Mouse (Mus musculus): ENCODE measurements around the gene Igf2r. TPM values are rescaled to one million over a fixed set of nuclear protein-coding genes. Genes with fewer than 3 reads are reported as not detected.
A peak's percentile ranks its signal among the peaks of the same experiment; 100 is the strongest.

Igf2r gene
- polyA plus RNA-seq, 1 experiment, result 24.8 TPM

GRCm38 (mm10) chr17:12724767-12725744, 44.4 kb downstream of the Igf2r start:
- Histone ChIP-seq H3K27ac (ENCODE audit: insufficient read depth, low read depth, low read length) (peak overlapping the region; percentile 39), H3K4me1 (ENCODE audit: control insufficient read depth, insufficient read depth, low read length) (peaks cover 12% of the 10 kb centered on the region), H3K27me3 (replicated peaks; ENCODE audit: control insufficient read depth, insufficient read depth, low read length) (no peaks in the 10 kb centered on the region), H3K4me3 (ENCODE audit: insufficient read depth, low read depth, low read length) (no peak overlapping the region), H3K36me3 (ENCODE audit: control insufficient read depth, insufficient read depth, low read length) (no peaks in the 10 kb centered on the region)
- TF ChIP-seq CTCF (conservative IDR thresholded peaks at IDR 0.05; ENCODE audit: insufficient read depth, insufficient read length, low read depth, low read length) (no peak), POLR2A (IDR thresholded peaks at IDR 0.05; ENCODE audit: low read depth, low read length) (no peak)
- peak; percentile 63 for DNase-seq
- 37% methylated on average over 6 of the region's 6 CpGs for WGBS

GRCm38 (mm10) chr17:12723986-12724766, 45.3 kb downstream of the Igf2r start:
- peaks cover 12% of the 10 kb centered on the region for H3K4me1 ChIP-seq (ENCODE audit: control insufficient read depth, insufficient read depth, low read length)
- TF ChIP-seq CTCF (conservative IDR thresholded peaks at IDR 0.05; ENCODE audit: insufficient read depth, insufficient read length, low read depth, low read length) (no peak), POLR2A (IDR thresholded peaks at IDR 0.05; ENCODE audit: low read depth, low read length) (no peak)
- H3K36me3 ChIP-seq (ENCODE audit: control insufficient read depth, insufficient read depth, low read length), result no peaks in the 10 kb centered on the region
- DNase-seq, result peak; percentile 44
- H3K4me3 ChIP-seq (ENCODE audit: insufficient read depth, low read depth, low read length), result no peak overlapping the region
- H3K27ac ChIP-seq (ENCODE audit: insufficient read depth, low read depth, low read length), result no peak overlapping the region
- no peaks in the 10 kb centered on the region for H3K27me3 ChIP-seq (replicated peaks; ENCODE audit: control insufficient read depth, insufficient read depth, low read length)
- WGBS, result 75% methylated on average over 5 of the region's 5 CpGs

GRCm38 (mm10) chr17:12722622-12723021, 46.8 kb downstream of the Igf2r start:
- Histone ChIP-seq H3K27me3 (replicated peaks; ENCODE audit: control insufficient read depth, insufficient read depth, low read length) (no peaks in the 10 kb centered on the region), H3K4me1 (ENCODE audit: control insufficient read depth, insufficient read depth, low read length) (peaks cover 12% of the 10 kb centered on the region), H3K27ac (ENCODE audit: insufficient read depth, low read depth, low read length) (no peak overlapping the region), H3K36me3 (ENCODE audit: control insufficient read depth, insufficient read depth, low read length) (no peaks in the 10 kb centered on the region), H3K4me3 (ENCODE audit: insufficient read depth, low read depth, low read length) (no peak overlapping the region)
- 50% methylated on average over 8 of the region's 8 CpGs for WGBS
- TF ChIP-seq CTCF (conservative IDR thresholded peaks at IDR 0.05; ENCODE audit: insufficient read depth, insufficient read length, low read depth, low read length) (no peak), POLR2A (IDR thresholded peaks at IDR 0.05; ENCODE audit: low read depth, low read length) (no peak)
- no peak for DNase-seq

- H3K4me3 ChIP-seq (ENCODE audit: insufficient read depth, low read depth, low read length), result no peak overlapping the region
- DNase-seq, result no peak
- no peaks in the 10 kb centered on the region for H3K27me3 ChIP-seq (replicated peaks; ENCODE audit: control insufficient read depth, insufficient read depth, low read length)
- WGBS, result 68% methylated on average over 5 of the region's 5 CpGs
- no peaks in the 10 kb centered on the region for H3K36me3 ChIP-seq (ENCODE audit: control insufficient read depth, insufficient read depth, low read length)
- H3K27ac ChIP-seq (ENCODE audit: insufficient read depth, low read depth, low read length), result no peak overlapping the region
- TF ChIP-seq POLR2A (IDR thresholded peaks at IDR 0.05; ENCODE audit: low read depth, low read length) (no peak), CTCF (conservative IDR thresholded peaks at IDR 0.05; ENCODE audit: insufficient read depth, insufficient read length, low read depth, low read length) (no peak)
- H3K4me1 ChIP-seq (ENCODE audit: control insufficient read depth, insufficient read depth, low read length), result peaks cover 12% of the 10 kb centered on the region
These were observed 48.2 kb downstream of the Igf2r start for GRCm38 (mm10) chr17:12721118-12721886.

GRCm38 (mm10) chr17:12718251-12718650, 51.2 kb downstream of the Igf2r start:
- Histone ChIP-seq H3K4me1 (ENCODE audit: control insufficient read depth, insufficient read depth, low read length) (no peaks in the 10 kb centered on the region), H3K27ac (ENCODE audit: insufficient read depth, low read depth, low read length) (no peak overlapping the region), H3K27me3 (replicated peaks; ENCODE audit: control insufficient read depth, insufficient read depth, low read length) (no peaks in the 10 kb centered on the region), H3K36me3 (ENCODE audit: control insufficient read depth, insufficient read depth, low read length) (no peaks in the 10 kb centered on the region), H3K4me3 (ENCODE audit: insufficient read depth, low read depth, low read length) (no peak overlapping the region)
- DNase-seq, result no peak
- WGBS, result 59% methylated on average over 7 of the region's 7 CpGs
- TF ChIP-seq CTCF (conservative IDR thresholded peaks at IDR 0.05; ENCODE audit: insufficient read depth, insufficient read length, low read depth, low read length) (no peak), POLR2A (IDR thresholded peaks at IDR 0.05; ENCODE audit: low read depth, low read length) (no peak)

GRCm38 (mm10) chr17:12717445-12717844, 52.0 kb downstream of the Igf2r start:
- H3K4me1 ChIP-seq (ENCODE audit: control insufficient read depth, insufficient read depth, low read length), result no peaks in the 10 kb centered on the region
- no peaks in the 10 kb centered on the region for H3K27me3 ChIP-seq (replicated peaks; ENCODE audit: control insufficient read depth, insufficient read depth, low read length)
- no peak for TF ChIP-seq CTCF (conservative IDR thresholded peaks at IDR 0.05; ENCODE audit: insufficient read depth, insufficient read length, low read depth, low read length)
- no peak for TF ChIP-seq POLR2A (IDR thresholded peaks at IDR 0.05; ENCODE audit: low read depth, low read length)
- H3K27ac ChIP-seq (ENCODE audit: insufficient read depth, low read depth, low read length), result no peak overlapping the region
- H3K4me3 ChIP-seq (ENCODE audit: insufficient read depth, low read depth, low read length), result no peak overlapping the region
- no peaks in the 10 kb centered on the region for H3K36me3 ChIP-seq (ENCODE audit: control insufficient read depth, insufficient read depth, low read length)
- WGBS, result 73% methylated on average over 4 of the region's 4 CpGs
- no peak for DNase-seq
